Comparison of ENCODE assay signal across 8 mouse cellular contexts in genomic region chr2:35691257-35692049, GRCm38 (mm10).
DNase-seq lines count a peak whose midpoint lies in the region; ATAC-seq lines count a peak whose summit lies in the region.

No protein-coding gene starts in this region.

- peak overlapping the region; percentile 28 for H3K4me3 ChIP-seq in forebrain, embryonic 10.5 days
- peak overlapping the region; percentile 48 for H3K4me3 ChIP-seq in heart, embryonic 16.5 days (ENCODE audit: low read length)
- H3K4me3 ChIP-seq in stomach, embryonic 16.5 days (replicated peaks; ENCODE audit: low read length) = peak overlapping the region; percentile 30

- peak overlapping the region; percentile 74 for H3K9ac ChIP-seq in heart, embryonic 16.5 days (ENCODE audit: low read length)
- H3K9ac ChIP-seq in stomach, embryonic 16.5 days (ENCODE audit: low read length) = peak overlapping the region; percentile 49

- H3K9me3 ChIP-seq in forebrain, embryonic 10.5 days = no peaks in the 10 kb centered on the region
- no peaks in the 10 kb centered on the region for H3K9me3 ChIP-seq in heart, embryonic 16.5 days (replicated peaks; ENCODE audit: control insufficient read depth, low read length)
- H3K9me3 ChIP-seq in stomach, embryonic 16.5 days (replicated peaks; ENCODE audit: control insufficient read depth, low read length) = no peaks in the 10 kb centered on the region

- peak; percentile 30 to 45 for DNase-seq in layer of hippocampus, adult 8-10 months (ENCODE audit: low spot score in 2 of 2)
- DNase-seq in layer of hippocampus, postnatal 14 days (ENCODE audit: low spot score in 2 of 2) = no peak
- DNase-seq in forebrain, embryonic 10.5 days (ENCODE audit: extremely low spot score, low spot score) = peak; percentile 69
- peak; percentile 92 for DNase-seq in kidney, postnatal 14 days
- DNase-seq in lung, postnatal 36 days = peak; percentile 95
- DNase-seq in right cerebral cortex, postnatal 25 days = no peak

- WGBS in forebrain, embryonic 10.5 days = 14% methylated on average over 7 of the region's 7 CpGs
- WGBS in heart, embryonic 16.5 days = 7% methylated on average over 7 of the region's 7 CpGs
- 9% methylated on average over 7 of the region's 7 CpGs for WGBS in stomach, embryonic 16.5 days

- H3K4me2 ChIP-seq in heart, embryonic 16.5 days (ENCODE audit: low read depth, low read length) = peak overlapping the region; percentile 70
- H3K4me2 ChIP-seq in stomach, embryonic 16.5 days (ENCODE audit: low read depth, low read length) = peak overlapping the region; percentile 50

- ATAC-seq in heart, embryonic 16.5 days (replicated peaks; ENCODE audit: extremely low read depth, insufficient read depth, low FRiP score) = peak; percentile 85
- peak; percentile 76 for ATAC-seq in stomach, embryonic 16.5 days (ENCODE audit: insufficient read depth, low FRiP score)

- H3K27me3 ChIP-seq in forebrain, embryonic 10.5 days (ENCODE audit: poor library complexity, severe bottlenecking) = no peaks in the 10 kb centered on the region
- H3K27me3 ChIP-seq in heart, embryonic 16.5 days (ENCODE audit: control insufficient read depth, insufficient read depth, low read length) = no peaks in the 10 kb centered on the region
- no peaks in the 10 kb centered on the region for H3K27me3 ChIP-seq in stomach, embryonic 16.5 days (ENCODE audit: control insufficient read depth, insufficient read depth, low read length)

- H3K27ac ChIP-seq in forebrain, embryonic 10.5 days = peak overlapping the region; percentile 85
- H3K27ac ChIP-seq in heart, embryonic 16.5 days (ENCODE audit: low read length) = peak overlapping the region; percentile 86
- peak overlapping the region; percentile 92 for H3K27ac ChIP-seq in stomach, embryonic 16.5 days (ENCODE audit: low read length)

- peaks cover 98% of the 10 kb centered on the region for H3K4me1 ChIP-seq in forebrain, embryonic 10.5 days
- H3K4me1 ChIP-seq in heart, embryonic 16.5 days (ENCODE audit: control insufficient read depth, insufficient read depth, low read length) = peaks cover 96% of the 10 kb centered on the region
- peaks cover 89% of the 10 kb centered on the region for H3K4me1 ChIP-seq in stomach, embryonic 16.5 days (ENCODE audit: control insufficient read depth, insufficient read depth, low read length)

- H3K36me3 ChIP-seq in forebrain, embryonic 10.5 days (replicated peaks) = peaks cover 1% of the 10 kb centered on the region; the same call in 1 of the 2 replicates
- H3K36me3 ChIP-seq in heart, embryonic 16.5 days (ENCODE audit: control insufficient read depth, insufficient read depth) = no peaks in the 10 kb centered on the region
- H3K36me3 ChIP-seq in stomach, embryonic 16.5 days (ENCODE audit: control insufficient read depth, insufficient read depth, low read length) = no peaks in the 10 kb centered on the region

Comparison
In these comparisons a context has a peak if more than half of its experiments do, and no peak if none do; other contexts are left out.
1. DNase-seq: peak in layer of hippocampus, adult 8-10 months (2 of 2), forebrain, embryonic 10.5 days (single experiment), kidney, postnatal 14 days (single experiment) and lung, postnatal 36 days (single experiment); none in layer of hippocampus, postnatal 14 days (0 of 2) and right cerebral cortex, postnatal 25 days (single experiment).
2. Peak in every context shown above with its lines, with median percentiles within 50 percentile points of each other: H3K27ac ChIP-seq and H3K4me3 ChIP-seq.